8 mouse cellular contexts compared by ENCODE assay signal in genomic region chr7:35214442-35215222, GRCm38 (mm10). TPM values are rescaled to one million over a fixed set of nuclear protein-coding genes. Genes with fewer than 3 reads are reported as not detected.
DNase-seq lines count a peak whose midpoint lies in the region; TF ChIP-seq lines count a peak whose summit lies in the region.

No protein-coding gene starts in this region.

- H3K4me1 ChIP-seq in hindbrain, embryonic 10.5 days (replicated peaks), result peaks cover 31% of the 10 kb centered on the region
- peaks cover 33% of the 10 kb centered on the region for H3K4me1 ChIP-seq in midbrain, embryonic 10.5 days
- no peaks in the 10 kb centered on the region for H3K4me1 ChIP-seq in thymus, adult 2 months (replicated peaks; ENCODE audit: control insufficient read depth, insufficient read depth, low read length)

- H3K9me3 ChIP-seq in hindbrain, embryonic 10.5 days, result no peaks in the 10 kb centered on the region
- no peaks in the 10 kb centered on the region for H3K9me3 ChIP-seq in midbrain, embryonic 10.5 days (replicated peaks)

- peak; percentile 36 for DNase-seq in adrenal gland, adult 2 months
- no peak for DNase-seq in adrenal gland, postnatal 4 days (ENCODE audit: low spot score in 2 of 2)
- DNase-seq in right cerebral cortex, postnatal 4 days, result peak; percentile 51
- no peak for DNase-seq in right cerebral cortex, postnatal 36 days (ENCODE audit: low spot score in 2 of 2)
- peak; percentile 64 for DNase-seq in hindbrain, embryonic 10.5 days (ENCODE audit: low spot score)
- peak; percentile 65 for DNase-seq in midbrain, embryonic 10.5 days (ENCODE audit: low spot score)
- no peak for DNase-seq in right cerebral cortex, adult 18-20 months
- DNase-seq in thymus, adult 2 months, result no peak

- TF ChIP-seq CTCF in thymus, adult 2 months (IDR thresholded peaks at IDR 0.05; ENCODE audit: borderline replicate concordance, control insufficient read depth, extremely low read depth, insufficient read depth, low read length, poor library complexity), result no peak

- 1% methylated on average over 68 of the region's 79 CpGs for WGBS in hindbrain, embryonic 10.5 days
- WGBS in midbrain, embryonic 10.5 days, result 2% methylated on average over 75 of the region's 79 CpGs
- WGBS in thymus, adult 2 months, result 13% methylated on average over 79 of the region's 79 CpGs

- TF ChIP-seq POLR2A in thymus, adult 2 months (IDR thresholded peaks at IDR 0.05; ENCODE audit: control insufficient read depth, extremely low read depth, insufficient read depth, low read length, poor library complexity), result no peak

- peaks cover 37% of the 10 kb centered on the region for H3K36me3 ChIP-seq in hindbrain, embryonic 10.5 days
- peaks cover 39% of the 10 kb centered on the region for H3K36me3 ChIP-seq in midbrain, embryonic 10.5 days
- H3K36me3 ChIP-seq in thymus, adult 2 months (ENCODE audit: control insufficient read depth, insufficient read depth, low read length), result no peaks in the 10 kb centered on the region

- peak overlapping the region; percentile 88 for H3K4me3 ChIP-seq in hindbrain, embryonic 10.5 days
- peak overlapping the region; percentile 90 for H3K4me3 ChIP-seq in midbrain, embryonic 10.5 days
- H3K4me3 ChIP-seq in thymus, adult 2 months (ENCODE audit: control insufficient read depth, insufficient read depth, low read length), result no peak overlapping the region

- H3K27ac ChIP-seq in hindbrain, embryonic 10.5 days, result peak overlapping the region; percentile 97
- H3K27ac ChIP-seq in midbrain, embryonic 10.5 days (replicated peaks), result peak overlapping the region; percentile 96
- H3K27ac ChIP-seq in thymus, adult 2 months (ENCODE audit: control insufficient read depth, insufficient read depth, low read length), result no peak overlapping the region

- peaks cover 14% of the 10 kb centered on the region; the same call in 1 of the 2 replicates for H3K27me3 ChIP-seq in hindbrain, embryonic 10.5 days (ENCODE audit: insufficient read depth, poor library complexity, severe bottlenecking)
- H3K27me3 ChIP-seq in midbrain, embryonic 10.5 days (ENCODE audit: low read depth, poor library complexity, severe bottlenecking), result peaks cover 15% of the 10 kb centered on the region
- peaks cover 2% of the 10 kb centered on the region; the same call in 1 of the 2 replicates for H3K27me3 ChIP-seq in thymus, adult 2 months (ENCODE audit: control insufficient read depth, insufficient read depth, low read length)

RNA-seq across cellular contexts. Expression of gene Lrp3, which starts 0.7 kb away (rescaled TPM):
- 10 to 100 TPM; 14.9 to 22.7 TPM for total RNA-seq in adrenal gland, adult 2 months (2021)
- polyA plus RNA-seq in adrenal gland, adult 2 months (2012; rRNA removed), result 38.8 and 42.9 TPM in 2 replicates
- 10 to 100 TPM; 22.0 to 23.4 TPM for total RNA-seq in adrenal gland, postnatal 4 days (2021)
- 13.1 and 13.7 TPM in 2 replicates for polyA plus RNA-seq in hindbrain, embryonic 10.5 days (2016; fragmentation: Nextera tagmentation; extraction: Ambion mirVana)
- polyA plus RNA-seq in midbrain, embryonic 10.5 days (2016; fragmentation: Nextera tagmentation; extraction: Ambion mirVana), result 11.9 and 13.5 TPM in 2 replicates
- 2.4 TPM in 2 replicates for polyA plus RNA-seq in thymus, adult 2 months (2012; rRNA removed)

RNA-seq across cellular contexts. Expression of gene Slc7a10, which starts 28.4 kb away (rescaled TPM):
- total RNA-seq in adrenal gland, adult 2 months (2021), result 10 to 100 TPM in 1 of 2 experiments, 1 to 10 TPM in 1; 6.4 to 28.1 TPM
- polyA plus RNA-seq in adrenal gland, adult 2 months (2012; rRNA removed), result 26.6 and 40.9 TPM in 2 replicates
- 1 to 10 TPM; 3.6 to 4.2 TPM for total RNA-seq in adrenal gland, postnatal 4 days (2021)
- polyA plus RNA-seq in hindbrain, embryonic 10.5 days (2016; fragmentation: Nextera tagmentation; extraction: Ambion mirVana), result 0.56 and 0.80 TPM in 2 replicates
- polyA plus RNA-seq in midbrain, embryonic 10.5 days (2016; fragmentation: Nextera tagmentation; extraction: Ambion mirVana), result 0.17 and 0.35 TPM in 2 replicates
- polyA plus RNA-seq in thymus, adult 2 months (2012; rRNA removed), result 7.9 and 11.1 TPM in 2 replicates

Comparison
In these comparisons a context has a peak if more than half of its experiments do, and no peak if none do; other contexts are left out.
1. DNase-seq: peak in adrenal gland, adult 2 months (single experiment), right cerebral cortex, postnatal 4 days (single experiment), hindbrain, embryonic 10.5 days (single experiment) and midbrain, embryonic 10.5 days (single experiment); none in adrenal gland, postnatal 4 days (0 of 2), right cerebral cortex, postnatal 36 days (0 of 2), right cerebral cortex, adult 18-20 months (single experiment) and thymus, adult 2 months (single experiment).